Mouse (Mus musculus) forebrain, embryonic 16.5 days (tissue): ENCODE results near the gene Olfr1032. TPM values are rescaled to one million over a fixed set of nuclear protein-coding genes. Genes with fewer than 3 reads are reported as not detected.

Experiments
- polyA plus RNA-seq: library from polyadenylated mRNA; unstranded; fragments of >200 nt; fragmentation: Nextera tagmentation; extraction: Ambion mirVana; gene quantifications from 2 replicates; pipeline ENCODE4 v1.2.1, GENCODE M21; 2015

Olfr1032 gene
- polyA plus RNA-seq, 1 experiment from 2014 or later = not detected

Other genes with a start within 250 kb of the Olfr1032 start
- gene Olfr1012, start 242.8 kb upstream of the Olfr1032 start, polyA plus RNA-seq = not detected in 2 replicates
- not detected in 2 replicates for gene Olfr1013, start 238.4 kb upstream of the Olfr1032 start, polyA plus RNA-seq
- gene Olfr1014, start 232.8 kb upstream of the Olfr1032 start, polyA plus RNA-seq = not detected in 2 replicates
- gene Olfr1015, start 223.5 kb upstream of the Olfr1032 start, polyA plus RNA-seq = not detected in 2 replicates
- not detected in 2 replicates for gene Olfr1016, start 203.0 kb upstream of the Olfr1032 start, polyA plus RNA-seq
- gene Olfr1018, start 187.1 kb upstream of the Olfr1032 start, polyA plus RNA-seq = not detected in 2 replicates
- gene Olfr1019, start 160.1 kb upstream of the Olfr1032 start, polyA plus RNA-seq = not detected in 2 replicates
- not detected in 2 replicates for gene Olfr1020, start 158.5 kb upstream of the Olfr1032 start, polyA plus RNA-seq
- not detected in 2 replicates for gene Olfr1022, start 136.9 kb upstream of the Olfr1032 start, polyA plus RNA-seq
- gene Olfr1023, start 119.9 kb upstream of the Olfr1032 start, polyA plus RNA-seq = not detected in 2 replicates
- gene Olfr1024, start 100.5 kb upstream of the Olfr1032 start, polyA plus RNA-seq = not detected in 2 replicates
- not detected in 2 replicates for gene Olfr1025-ps1, start 90.3 kb upstream of the Olfr1032 start, polyA plus RNA-seq
- gene Olfr1026, start 84.0 kb upstream of the Olfr1032 start, polyA plus RNA-seq = not detected in 2 replicates
- not detected in 2 replicates for gene Olfr1028, start 55.1 kb upstream of the Olfr1032 start, polyA plus RNA-seq
- gene Olfr1029, start 31.6 kb upstream of the Olfr1032 start, polyA plus RNA-seq = not detected in 2 replicates
- gene Olfr1030, start 26.3 kb upstream of the Olfr1032 start, polyA plus RNA-seq = not detected in 2 replicates
- not detected in 2 replicates for gene Olfr1031, start 15.2 kb upstream of the Olfr1032 start, polyA plus RNA-seq
- gene Olfr1033, start 15.1 kb downstream of the Olfr1032 start, polyA plus RNA-seq = not detected in 2 replicates
- gene Olfr1034, start 40.3 kb downstream of the Olfr1032 start, polyA plus RNA-seq = not detected in 2 replicates
- gene Olfr1036, start 68.5 kb downstream of the Olfr1032 start, polyA plus RNA-seq = not detected in 2 replicates
- gene Olfr1037, start 81.8 kb downstream of the Olfr1032 start, polyA plus RNA-seq = not detected in 2 replicates
- not detected in 2 replicates for gene Olfr1039, start 130.4 kb downstream of the Olfr1032 start, polyA plus RNA-seq
- gene Olfr1040, start 141.2 kb downstream of the Olfr1032 start, polyA plus RNA-seq = not detected in 2 replicates
- not detected in 2 replicates for gene Olfr1042, start 156.3 kb downstream of the Olfr1032 start, polyA plus RNA-seq
- gene Olfr1043, start 162.0 kb downstream of the Olfr1032 start, polyA plus RNA-seq = not detected in 2 replicates
- not detected in 2 replicates for gene Olfr1044, start 172.3 kb downstream of the Olfr1032 start, polyA plus RNA-seq
- not detected in 2 replicates for gene Olfr52, start 180.1 kb downstream of the Olfr1032 start, polyA plus RNA-seq
- gene Olfr1045, start 197.5 kb downstream of the Olfr1032 start, polyA plus RNA-seq = not detected in 2 replicates
- not detected in 2 replicates for gene Olfr1046, start 213.8 kb downstream of the Olfr1032 start, polyA plus RNA-seq
- not detected in 2 replicates for gene Olfr1047, start 225.9 kb downstream of the Olfr1032 start, polyA plus RNA-seq
- not detected in 2 replicates for gene Olfr1048, start 234.7 kb downstream of the Olfr1032 start, polyA plus RNA-seq